Mouse (Mus musculus) heart, embryonic 12.5 days (tissue): Measurements from ENCODE around the gene Fam198a. TPM values are rescaled to one million over a fixed set of nuclear protein-coding genes. Genes with fewer than 3 reads are reported as not detected.
A peak's percentile ranks its signal among the peaks of the same experiment; 100 is the strongest.
"Not testable (repeated sequence)": the region's sequence is repeated elsewhere in the genome, so short reads cannot be mapped to it uniquely, and the experiment has no call there.

Experiments
- ATAC-seq: fragments of 200-750 bp; cut with Nextera tagmentation; 2 replicates; pipeline ENCODE4 v1.8.0; 2017; ENCODE audit warnings: moderate TSS enrichment, moderate library complexity; ENCODE audit not compliant: insufficient number of reproducible peaks, low FRiP score
- H3K27ac ChIP-seq: fragments of 300-500 bp; sonication (generic); 2 replicates; pipeline ENCODE4 v1.5.1; 2016; ENCODE audit warnings: mild to moderate bottlenecking, moderate library complexity; ENCODE audit not compliant: poor library complexity, severe bottlenecking
- H3K27me3 ChIP-seq: fragments of 300-500 bp; sonication (generic); replicated peaks from 2 replicates; pipeline ENCODE4 v1.6.1; 2016; ENCODE audit warnings: mild to moderate bottlenecking, moderate library complexity
- H3K36me3 ChIP-seq: fragments of 300-500 bp; sonication (generic); 2 replicates; pipeline ENCODE4 v1.6.1; 2016; ENCODE audit warnings: mild to moderate bottlenecking, moderate library complexity
- H3K4me1 ChIP-seq: fragments of 300-500 bp; sonication (generic); replicated peaks from 2 replicates; pipeline ENCODE4 v1.6.1; 2016; ENCODE audit warnings: mild to moderate bottlenecking
- H3K4me2 ChIP-seq: fragments of 300-500 bp; sonication (generic); 2 replicates; pipeline ENCODE4 v1.6.1; 2016; ENCODE audit warnings: mild to moderate bottlenecking, moderate library complexity
- H3K4me3 ChIP-seq: fragments of 300-500 bp; sonication (generic); 2 replicates; pipeline ENCODE4 v1.5.1; 2016; ENCODE audit warnings: mild to moderate bottlenecking
- H3K9ac ChIP-seq: fragments of 300-500 bp; sonication (generic); 2 replicates; pipeline ENCODE4 v1.6.1; 2016; ENCODE audit warnings: mild to moderate bottlenecking, moderate library complexity
- H3K9me3 ChIP-seq: fragments of 300-500 bp; sonication (generic); replicated peaks from 2 replicates; pipeline ENCODE4 v1.6.1; 2016; ENCODE audit warnings: mild to moderate bottlenecking, moderate library complexity
- WGBS: fragments of 180-500 bp; shearing (Covaris S2); methylation state at CpG from one replicate; pipeline ENCODE4 v1.1.7; 2016; 5-methylcytosine and 5-hydroxymethylcytosine counted together
- polyA plus RNA-seq: library from polyadenylated mRNA; unstranded; fragments of >200 nt; fragmentation: Nextera tagmentation; extraction: Ambion mirVana; gene quantifications from 2 replicates; pipeline ENCODE4 v1.2.1, GENCODE M21; 2016

The Fam198a gene
- polyA plus RNA-seq, 1 experiment from 2014 or later, result 1.00 TPM

GRCm38 (mm10) chr9:122006175-122006574 lies 55.4 kb downstream of the Fam198a start:
- WGBS, result 88% methylated on average over 2 of the region's 2 CpGs
- H3K9me3 ChIP-seq, result 0 out of 2 replicates have a peak, but pooled peaks cover 5% of the 10 kb centered on the region
- H3K27ac ChIP-seq, result no peak overlapping the region
- no peaks in the 10 kb centered on the region for H3K36me3 ChIP-seq
- ATAC-seq, result no peak
- no peak overlapping the region for H3K4me3 ChIP-seq
- no peak overlapping the region for H3K9ac ChIP-seq
- H3K4me2 ChIP-seq, result no peak overlapping the region
- peaks cover 5% of the 10 kb centered on the region for H3K27me3 ChIP-seq
- H3K4me1 ChIP-seq, result no peaks in the 10 kb centered on the region

- Histone ChIP-seq H3K4me3 (no peak overlapping the region), H3K4me1 (peaks cover 3% of the 10 kb centered on the region; the same call in 1 of the 2 replicates), H3K4me2 (no peak overlapping the region), H3K27ac (no peak overlapping the region), H3K36me3 (no peaks in the 10 kb centered on the region), H3K9me3 (0 out of 2 replicates have a peak, but pooled peaks cover under 1% of the 10 kb centered on the region), H3K27me3 (peaks cover 5% of the 10 kb centered on the region; the same call in 1 of the 2 replicates), H3K9ac (no peak overlapping the region)
- no peak for ATAC-seq
- 7% methylated on average over 7 of the region's 7 CpGs for WGBS
These were observed 55.8 kb downstream of the Fam198a start for GRCm38 (mm10) chr9:122006609-122007008.

- H3K36me3 ChIP-seq, result no peaks in the 10 kb centered on the region
- WGBS, result 68% methylated on average over 2 of the region's 2 CpGs
- no peaks in the 10 kb centered on the region for H3K9me3 ChIP-seq
- H3K27ac ChIP-seq, result no peak overlapping the region
- no peak overlapping the region for H3K4me2 ChIP-seq
- H3K4me1 ChIP-seq, result peaks cover 8% of the 10 kb centered on the region; the same call in 1 of the 2 replicates
- H3K27me3 ChIP-seq, result peaks cover 5% of the 10 kb centered on the region; the same call in 1 of the 2 replicates
- H3K9ac ChIP-seq, result no peak overlapping the region
- H3K4me3 ChIP-seq, result no peak overlapping the region
- no peak for ATAC-seq
These were observed 58.1 kb downstream of the Fam198a start for GRCm38 (mm10) chr9:122008876-122009275.

GRCm38 (mm10) chr9:122010751-122011150 lies 60.0 kb downstream of the Fam198a start:
- WGBS, result 84% methylated on average over 2 of the region's 2 CpGs
- no peak overlapping the region for H3K9ac ChIP-seq
- H3K4me3 ChIP-seq, result no peak overlapping the region
- H3K9me3 ChIP-seq, result no peaks in the 10 kb centered on the region
- no peak for ATAC-seq
- H3K4me2 ChIP-seq, result no peak overlapping the region
- no peak overlapping the region for H3K27ac ChIP-seq
- peaks cover 8% of the 10 kb centered on the region; the same call in 1 of the 2 replicates for H3K4me1 ChIP-seq
- H3K27me3 ChIP-seq, result no peaks in the 10 kb centered on the region
- no peaks in the 10 kb centered on the region for H3K36me3 ChIP-seq

- 82% methylated on average over 2 of the region's 2 CpGs for WGBS
- H3K4me1 ChIP-seq, result peaks cover 8% of the 10 kb centered on the region; the same call in 1 of the 2 replicates
- H3K9me3 ChIP-seq, result no peaks in the 10 kb centered on the region
- no peaks in the 10 kb centered on the region for H3K27me3 ChIP-seq
- no peak overlapping the region for H3K4me3 ChIP-seq
- H3K9ac ChIP-seq, result no peak overlapping the region
- H3K4me2 ChIP-seq, result no peak overlapping the region
- H3K27ac ChIP-seq, result no peak overlapping the region
- H3K36me3 ChIP-seq, result no peaks in the 10 kb centered on the region
- no peak for ATAC-seq
These were observed 62.0 kb downstream of the Fam198a start for GRCm38 (mm10) chr9:122012816-122013215.

- Histone ChIP-seq H3K4me2 (no peak overlapping the region), H3K9ac (no peak overlapping the region), H3K4me1 (peaks cover 8% of the 10 kb centered on the region; the same call in 1 of the 2 replicates), H3K27me3 (no peaks in the 10 kb centered on the region), H3K9me3 (no peaks in the 10 kb centered on the region), H3K4me3 (no peak overlapping the region), H3K27ac (no peak overlapping the region), H3K36me3 (no peaks in the 10 kb centered on the region)
- ATAC-seq, result no peak
- 71% methylated on average over 4 of the region's 4 CpGs for WGBS
These were observed 62.8 kb downstream of the Fam198a start for GRCm38 (mm10) chr9:122013629-122014028.

- H3K4me3 ChIP-seq, result no peak overlapping the region
- H3K4me1 ChIP-seq, result peaks cover 12% of the 10 kb centered on the region
- H3K9me3 ChIP-seq, result no peaks in the 10 kb centered on the region
- no peak overlapping the region for H3K9ac ChIP-seq
- no peak; the same call in 1 of the 2 replicates for ATAC-seq
- no peak overlapping the region for H3K27ac ChIP-seq
- 19% methylated on average over 10 of the region's 10 CpGs for WGBS
- H3K36me3 ChIP-seq, result no peaks in the 10 kb centered on the region
- H3K4me2 ChIP-seq, result no peak overlapping the region
- no peaks in the 10 kb centered on the region for H3K27me3 ChIP-seq
These were observed 63.5 kb downstream of the Fam198a start for GRCm38 (mm10) chr9:122014241-122014667.

GRCm38 (mm10) chr9:122018079-122018478 lies 67.3 kb downstream of the Fam198a start:
- no peaks in the 10 kb centered on the region for H3K9me3 ChIP-seq
- no peak overlapping the region for H3K4me3 ChIP-seq
- H3K4me1 ChIP-seq, result peaks cover 15% of the 10 kb centered on the region
- H3K4me2 ChIP-seq, result no peak overlapping the region
- no peak overlapping the region for H3K27ac ChIP-seq
- H3K36me3 ChIP-seq, result no peaks in the 10 kb centered on the region
- WGBS, result 78% methylated on average over 5 of the region's 5 CpGs
- H3K9ac ChIP-seq, result no peak overlapping the region
- no peak for ATAC-seq
- no peaks in the 10 kb centered on the region for H3K27me3 ChIP-seq

- whole genome bisulfite sequencing, result 13% methylated on average over 8 of the region's 8 CpGs
- ATAC-seq, result peak; percentile 17
- H3K27me3 ChIP-seq, result no peaks in the 10 kb centered on the region
- no peak overlapping the region for H3K4me3 ChIP-seq
- peak overlapping the region; percentile 20; the same call in 1 of the 2 replicates for H3K27ac ChIP-seq
- H3K4me1 ChIP-seq, result peaks cover 23% of the 10 kb centered on the region
- H3K36me3 ChIP-seq, result no peaks in the 10 kb centered on the region
- 0 out of 2 replicates have a peak overlapping the region, but pooled peaks have one; percentile 5 for H3K9ac ChIP-seq
- no peaks in the 10 kb centered on the region for H3K9me3 ChIP-seq
- peak overlapping the region; percentile 9; the same call in 1 of the 2 replicates for H3K4me2 ChIP-seq
These were observed 68.1 kb downstream of the Fam198a start for GRCm38 (mm10) chr9:122018782-122019395.

GRCm38 (mm10) chr9:122020321-122020720 lies 69.5 kb downstream of the Fam198a start:
- WGBS, result 81% methylated on average over 4 of the region's 4 CpGs

GRCm38 (mm10) chr9:122021171-122021570 lies 70.4 kb downstream of the Fam198a start:
- H3K4me1 ChIP-seq, result peaks cover 37% of the 10 kb centered on the region
- WGBS, result 85% methylated on average over 4 of the region's 4 CpGs
- not testable (repeated sequence) for H3K36me3 ChIP-seq, H3K27me3 ChIP-seq, ATAC-seq, H3K4me2 ChIP-seq, H3K9ac ChIP-seq, H3K27ac ChIP-seq, H3K9me3 ChIP-seq, H3K4me3 ChIP-seq

More at GRCm38 (mm10) chr9:122020321-122020720, 69.5 kb downstream of the Fam198a start:
- Histone ChIP-seq H3K27ac (no peak overlapping the region), H3K27me3 (no peaks in the 10 kb centered on the region), H3K4me3 (no peak overlapping the region), H3K4me1 (peaks cover 30% of the 10 kb centered on the region), H3K9ac (no peak overlapping the region), H3K36me3 (no peaks in the 10 kb centered on the region), H3K9me3 (no peaks in the 10 kb centered on the region), H3K4me2 (no peak overlapping the region)
- ATAC-seq, result no peak
